16 mouse cellular contexts compared by ENCODE assay signal in genomic region chr17:57339298-57339697, GRCm38 (mm10).
"Had no signal": no experiment of that assay in that cellular context is flagged by ENCODE, and none has a peak within 500 bp of the region (broad histone marks: within the 10 kb centered on the region; RNA-seq: fewer than 3 reads in every experiment).

No protein-coding gene starts in this region.

- H3K27me3 ChIP-seq: limb, embryonic 12.5 days; liver, embryonic 13.5 days; midbrain, embryonic 12.5 days had no signal

- H3K4me1 ChIP-seq: limb, embryonic 12.5 days; midbrain, embryonic 12.5 days had no signal

- H3K4me3 ChIP-seq: layer of hippocampus, adult 2 months; limb, embryonic 12.5 days; liver, embryonic 13.5 days; megakaryocyte, embryonic 14.5 days; midbrain, embryonic 12.5 days had no signal

- H3K27ac ChIP-seq: layer of hippocampus, adult 2 months; limb, embryonic 12.5 days; liver, embryonic 13.5 days; midbrain, embryonic 12.5 days had no signal

- H3K4me2 ChIP-seq: limb, embryonic 12.5 days; liver, embryonic 13.5 days; midbrain, embryonic 12.5 days had no signal

- DNase-seq: kidney, adult 9 months; kidney, postnatal 10 days; kidney, postnatal 4 days; liver, embryonic 13.5 days; lung, adult 2 months; lung, postnatal 4 days; right cerebral cortex, postnatal 14 days; thymus, adult 18-20 months; thymus, postnatal 14 days had no signal

- H3K9me3 ChIP-seq: limb, embryonic 12.5 days; liver, embryonic 13.5 days; midbrain, embryonic 12.5 days had no signal

- H3K36me3 ChIP-seq: limb, embryonic 12.5 days; liver, embryonic 13.5 days; midbrain, embryonic 12.5 days had no signal

- ATAC-seq: inflammation-experienced regulatory T-cells, adult 6 months; intestine, postnatal 0 days; lung, postnatal 0 days had no signal

- H3K9ac ChIP-seq: limb, embryonic 12.5 days; liver, embryonic 13.5 days; midbrain, embryonic 12.5 days had no signal
